Mouse (Mus musculus) myocyte (in vitro differentiated cells): ENCODE data around the gene Fkbp5.

Source experiments
- E2F4 ChIP-seq: IDR thresholded peaks from one replicate; pipeline ENCODE4 v1.6.1; 2011; ENCODE audit warnings: mild to moderate bottlenecking, control low read depth, moderate library complexity; ENCODE audit not compliant: insufficient read depth
- MAX ChIP-seq: IDR thresholded peaks from one replicate; pipeline ENCODE4 v1.6.1; 2011; ENCODE audit warnings: low read depth, mild to moderate bottlenecking, control low read depth
- MYOG ChIP-seq, 3 experiments: IDR thresholded peaks; one replicate each; pipeline ENCODE4 v1.6.1; 2011; ENCODE audit warnings: control low read depth in 2 of 3, low read depth in 2 of 3, mild to moderate bottlenecking in 2 of 3; ENCODE audit not compliant: insufficient read length in 2 of 3, control insufficient read depth in 1 of 3, insufficient read depth in 1 of 3
- POLR2A ChIP-seq: IDR thresholded peaks from one replicate; pipeline ENCODE4 v1.6.1; 2011; ENCODE audit warnings: low read depth, mild to moderate bottlenecking, control low read depth, moderate library complexity; ENCODE audit not compliant: insufficient read length
- USF1 ChIP-seq: IDR thresholded peaks from one replicate; pipeline ENCODE4 v1.6.1; 2011; ENCODE audit warnings: low read depth, mild to moderate bottlenecking, control low read depth, moderate library complexity

DNA sequence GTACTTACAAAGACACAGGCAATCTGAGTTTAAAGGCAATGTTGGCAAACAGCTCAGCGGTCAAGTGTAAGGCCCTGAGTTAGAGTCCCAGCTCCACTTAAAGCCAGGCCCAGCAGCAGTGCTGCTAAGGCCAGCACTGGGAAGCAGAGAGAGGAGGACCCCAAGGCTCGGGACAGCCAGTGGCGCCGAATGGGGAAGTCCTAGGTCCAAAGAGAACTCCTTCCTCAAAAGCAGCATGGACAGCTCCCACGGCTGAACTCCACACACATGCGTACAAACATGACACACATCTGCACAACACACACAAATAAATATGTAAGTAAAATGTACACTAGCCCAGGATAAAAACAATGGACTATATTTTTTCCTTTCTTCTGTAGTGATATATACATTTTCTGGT lies 84.3 kb downstream of the Fkbp5 start:
- TF ChIP-seq POLR2A = no peak
- TF ChIP-seq MAX = no peak
- TF ChIP-seq USF1 = no peak
- TF ChIP-seq MYOG (IDR thresholded peaks at IDR 0.05; ENCODE audit: control insufficient read depth in 1 of 3, insufficient read depth in 1 of 3, insufficient read length in 2 of 3, low read depth in 2 of 3) = no peak
- no peak for TF ChIP-seq E2F4
